Comparison of ENCODE assay signal across 9 mouse cellular contexts in genomic region chr2:24960910-24961309, GRCm38 (mm10). TPM values are rescaled to one million over a fixed set of nuclear protein-coding genes. Genes with fewer than 3 reads are reported as not detected.
DNase-seq lines count a peak whose midpoint lies in the region; ATAC-seq lines count a peak whose summit lies in the region.
"Had no signal": no experiment of that assay in that cellular context is flagged by ENCODE, and none has a peak within 500 bp of the region (broad histone marks: within the 10 kb centered on the region; RNA-seq: fewer than 3 reads in every experiment).

No protein-coding gene starts in this region.

- no peak overlapping the region for H3K9ac ChIP-seq in midbrain, embryonic 11.5 days (ENCODE audit: low read length)
- H3K9ac ChIP-seq in midbrain, embryonic 16.5 days (ENCODE audit: low read depth, low read length), result no peak overlapping the region

- ATAC-seq in midbrain, embryonic 11.5 days (ENCODE audit: low FRiP score), result peak; percentile 45; the same call in 1 of the 2 replicates
- no peak for ATAC-seq in midbrain, embryonic 16.5 days

- WGBS in midbrain, embryonic 11.5 days, result 45% methylated on average over 3 of the region's 3 CpGs
- 26% methylated on average over 3 of the region's 3 CpGs for WGBS in midbrain, embryonic 16.5 days
- WGBS in embryonic facial prominence, embryonic 10.5 days, result 34% methylated on average over 3 of the region's 3 CpGs

- peaks cover 13% of the 10 kb centered on the region for H3K36me3 ChIP-seq in midbrain, embryonic 11.5 days (ENCODE audit: control insufficient read depth, insufficient read depth, low read length)
- peaks cover 16% of the 10 kb centered on the region for H3K36me3 ChIP-seq in midbrain, embryonic 16.5 days (ENCODE audit: control insufficient read depth, insufficient read depth, low read length)
- H3K36me3 ChIP-seq in embryonic facial prominence, embryonic 10.5 days (replicated peaks), result peaks cover 85% of the 10 kb centered on the region

- no peaks in the 10 kb centered on the region for H3K27me3 ChIP-seq in midbrain, embryonic 11.5 days (ENCODE audit: control insufficient read depth, insufficient read depth, low read length)
- H3K27me3 ChIP-seq in midbrain, embryonic 16.5 days (ENCODE audit: control insufficient read depth, insufficient read depth, low read depth, low read length), result no peaks in the 10 kb centered on the region
- no peaks in the 10 kb centered on the region for H3K27me3 ChIP-seq in embryonic facial prominence, embryonic 10.5 days (replicated peaks; ENCODE audit: low read depth, poor library complexity, severe bottlenecking)

- peak; percentile 29 to 53 for DNase-seq in cerebellum, postnatal 25 days
- DNase-seq in cerebellum, adult 9-11 months, result no peak
- peak; percentile 84 for DNase-seq in midbrain, embryonic 11.5 days (ENCODE audit: low spot score, missing footprints)
- peak; percentile 34 for DNase-seq in embryonic facial prominence, embryonic 10.5 days (ENCODE audit: low spot score)
- peak; percentile 55 for DNase-seq in lung, postnatal 10 days
- no peak for DNase-seq in spleen, postnatal 4 days (ENCODE audit: low spot score in 2 of 2)
- no peak for DNase-seq in layer of hippocampus, adult 9-10 months (ENCODE audit: low spot score)

- peaks cover 6% of the 10 kb centered on the region for H3K4me1 ChIP-seq in midbrain, embryonic 11.5 days (ENCODE audit: control insufficient read depth, insufficient read depth, low read length)
- peaks cover 7% of the 10 kb centered on the region for H3K4me1 ChIP-seq in midbrain, embryonic 16.5 days (ENCODE audit: control insufficient read depth, insufficient read depth, low read length)
- H3K4me1 ChIP-seq in embryonic facial prominence, embryonic 10.5 days, result peaks cover 12% of the 10 kb centered on the region

- H3K4me2 ChIP-seq in midbrain, embryonic 11.5 days, result no peak overlapping the region
- H3K4me2 ChIP-seq in midbrain, embryonic 16.5 days (ENCODE audit: low read length), result no peak overlapping the region

- no peaks in the 10 kb centered on the region for H3K9me3 ChIP-seq in midbrain, embryonic 11.5 days (ENCODE audit: control insufficient read depth, low read length)
- no peaks in the 10 kb centered on the region for H3K9me3 ChIP-seq in midbrain, embryonic 16.5 days (replicated peaks; ENCODE audit: control insufficient read depth, low read length, poor library complexity, severe bottlenecking)
- no peaks in the 10 kb centered on the region for H3K9me3 ChIP-seq in embryonic facial prominence, embryonic 10.5 days
- H3K9me3 ChIP-seq: G1E had no signal

- H3K4me3 ChIP-seq in midbrain, embryonic 11.5 days (ENCODE audit: low read depth, low read length), result no peak overlapping the region
- no peak overlapping the region for H3K4me3 ChIP-seq in midbrain, embryonic 16.5 days (ENCODE audit: low read depth, low read length)
- H3K4me3 ChIP-seq in embryonic facial prominence, embryonic 10.5 days, result no peak overlapping the region

- no peak overlapping the region for H3K27ac ChIP-seq in midbrain, embryonic 11.5 days (ENCODE audit: low read depth, low read length)
- H3K27ac ChIP-seq in midbrain, embryonic 16.5 days (ENCODE audit: low read length), result no peak overlapping the region
- no peak overlapping the region for H3K27ac ChIP-seq in embryonic facial prominence, embryonic 10.5 days (replicated peaks)

RNA-seq across cellular contexts. Expression of gene Dph7, which starts 1.3 kb away (rescaled TPM):
- 32.6 and 33.0 TPM in 2 replicates for polyA plus RNA-seq in midbrain, embryonic 11.5 days (2014; fragmentation: Nextera tagmentation; extraction: Ambion mirVana)
- polyA plus RNA-seq in midbrain, embryonic 16.5 days (2015; fragmentation: Nextera tagmentation; extraction: Ambion mirVana), result 38.3 and 41.9 TPM in 2 replicates
- polyA plus RNA-seq in embryonic facial prominence, embryonic 10.5 days (2016; fragmentation: Nextera tagmentation; extraction: Ambion mirVana), result 34.9 and 35.0 TPM in 2 replicates

RNA-seq across cellular contexts. Expression of gene Zmynd19, which starts 11.3 kb away (rescaled TPM):
- polyA plus RNA-seq in midbrain, embryonic 11.5 days (2014; fragmentation: Nextera tagmentation; extraction: Ambion mirVana), result 32.9 and 33.7 TPM in 2 replicates
- polyA plus RNA-seq in midbrain, embryonic 16.5 days (2015; fragmentation: Nextera tagmentation; extraction: Ambion mirVana), result 18.7 and 21.3 TPM in 2 replicates
- 25.3 and 25.6 TPM in 2 replicates for polyA plus RNA-seq in embryonic facial prominence, embryonic 10.5 days (2016; fragmentation: Nextera tagmentation; extraction: Ambion mirVana)

RNA-seq across cellular contexts. Expression of gene Mrpl41, which starts 14.0 kb away (rescaled TPM):
- 154 and 163 TPM in 2 replicates for polyA plus RNA-seq in midbrain, embryonic 11.5 days (2014; fragmentation: Nextera tagmentation; extraction: Ambion mirVana)
- polyA plus RNA-seq in midbrain, embryonic 16.5 days (2015; fragmentation: Nextera tagmentation; extraction: Ambion mirVana), result 147 and 154 TPM in 2 replicates
- 124 and 127 TPM in 2 replicates for polyA plus RNA-seq in embryonic facial prominence, embryonic 10.5 days (2016; fragmentation: Nextera tagmentation; extraction: Ambion mirVana)

RNA-seq across cellular contexts. Expression of gene Pnpla7, which starts 14.9 kb away (rescaled TPM):
- 3.1 and 4.5 TPM in 2 replicates for polyA plus RNA-seq in midbrain, embryonic 11.5 days (2014; fragmentation: Nextera tagmentation; extraction: Ambion mirVana)
- polyA plus RNA-seq in midbrain, embryonic 16.5 days (2015; fragmentation: Nextera tagmentation; extraction: Ambion mirVana), result 2.8 and 3.8 TPM in 2 replicates
- 5.6 and 6.1 TPM in 2 replicates for polyA plus RNA-seq in embryonic facial prominence, embryonic 10.5 days (2016; fragmentation: Nextera tagmentation; extraction: Ambion mirVana)

RNA-seq across cellular contexts. Expression of gene Arrdc1, which starts 25.9 kb away (rescaled TPM):
- 11.3 and 11.6 TPM in 2 replicates for polyA plus RNA-seq in midbrain, embryonic 11.5 days (2014; fragmentation: Nextera tagmentation; extraction: Ambion mirVana)
- 40.6 and 43.7 TPM in 2 replicates for polyA plus RNA-seq in midbrain, embryonic 16.5 days (2015; fragmentation: Nextera tagmentation; extraction: Ambion mirVana)
- polyA plus RNA-seq in embryonic facial prominence, embryonic 10.5 days (2016; fragmentation: Nextera tagmentation; extraction: Ambion mirVana), result 18.7 and 21.9 TPM in 2 replicates

Comparison
In these comparisons a context has a peak if more than half of its experiments do, and no peak if none do; other contexts are left out.
1. DNase-seq: peak in cerebellum, postnatal 25 days (2 of 2), midbrain, embryonic 11.5 days (single experiment), embryonic facial prominence, embryonic 10.5 days (single experiment) and lung, postnatal 10 days (single experiment); none in cerebellum, adult 9-11 months (single experiment), spleen, postnatal 4 days (0 of 2) and layer of hippocampus, adult 9-10 months (single experiment).